Mouse (Mus musculus) liver, postnatal 0 days (tissue): ENCODE results near the gene Chrnb1.

Experiments used
- CTCF ChIP-seq: sonication (generic); IDR thresholded peaks from 2 replicates; pipeline ENCODE4 v1.5.1; 2016; ENCODE audit warnings: antibody characterized with exemption, low read depth
- EP300 ChIP-seq: IDR thresholded peaks from 2 replicates; pipeline ENCODE4 v1.6.1; 2016; ENCODE audit warnings: antibody characterized with exemption, low read depth, mild to moderate bottlenecking

GRCm38 (mm10) chr11:69836703-69837576 is 41.2 kb upstream of the Chrnb1 start:
- no peak for TF ChIP-seq CTCF
- TF ChIP-seq EP300 = no peak
